Mouse (Mus musculus) layer of hippocampus, adult 2 months (tissue): ENCODE results near the gene Tmbim7. TPM values are rescaled to one million over a fixed set of nuclear protein-coding genes. Genes with fewer than 3 reads are reported as not detected.
"Not testable (repeated sequence)": the region's sequence is repeated elsewhere in the genome, so short reads cannot be mapped to it uniquely, and the experiment has no call there.

Experiments
- DNase-seq, 2 experiments: peaks; one replicate each; pipeline ENCODE4 v3.0.0; 2022; ENCODE audit warnings: low spot score in 2 of 2
- H3K27ac ChIP-seq: fragments of 200-600 bp; 2 replicates; pipeline ENCODE4 v1.8.1; 2022
- H3K4me3 ChIP-seq: fragments of 200-600 bp; 2 replicates; pipeline ENCODE4 v1.8.1; 2022; ENCODE audit warnings: mild to moderate bottlenecking
- CTCF ChIP-seq: fragments of 200-600 bp; conservative IDR thresholded peaks from 2 replicates; pipeline ENCODE4 v1.8.1; 2022; ENCODE audit warnings: antibody characterized with exemption, mild to moderate bottlenecking, moderate library complexity
- long read RNA-seq, 2 experiments: library from polyadenylated mRNA; stranded (forward); transcript quantifications; one replicate each; pipeline ENCODE4 v2.0.0; 2021; ENCODE audit warnings: borderline mapping rate in 2 of 2
- total RNA-seq, 2 experiments: library from RNA; stranded (reverse); gene quantifications; 2 replicates each; pipeline ENCODE4 v1.2.3; 2021

Gene Tmbim7
- total RNA-seq = not detected
- long read RNA-seq, experiment 1 = 0 reads
- long read RNA-seq, experiment 2 = 0 reads

- DNase-seq = no peak
- Histone ChIP-seq H3K27ac (no peak within 1 kb of the TSS), H3K4me3 (no peak within 1 kb of the TSS)
- no peak for TF ChIP-seq CTCF
These were observed at the start of gene Tmbim7 for GRCm38 (mm10) chr5:3650881-3651280. Gene Tmbim7 (plus strand): TSS chr5:3651181.

GRCm38 (mm10) chr5:3607114-3607513 is 43.9 kb upstream of the Tmbim7 start:
- Histone ChIP-seq H3K27ac (no peak overlapping the region), H3K4me3 (no peak overlapping the region)
- TF ChIP-seq CTCF = no peak
- no peak for DNase-seq

GRCm38 (mm10) chr5:3609241-3609640 is 41.7 kb upstream of the Tmbim7 start:
- H3K27ac ChIP-seq = no peak overlapping the region
- no peak overlapping the region for H3K4me3 ChIP-seq
- DNase-seq = no peak
- no peak for TF ChIP-seq CTCF

GRCm38 (mm10) chr5:3611835-3612234 is 39.1 kb upstream of the Tmbim7 start:
- not testable (repeated sequence) for H3K27ac ChIP-seq, H3K4me3 ChIP-seq, DNase-seq
- peak; percentile 54 for TF ChIP-seq CTCF

- no peak overlapping the region for H3K4me3 ChIP-seq
- DNase-seq = no peak
- H3K27ac ChIP-seq = no peak overlapping the region
- TF ChIP-seq CTCF = no peak
These were observed 30.5 kb upstream of the Tmbim7 start for GRCm38 (mm10) chr5:3620486-3620885.

GRCm38 (mm10) chr5:3630055-3630454 is 20.9 kb upstream of the Tmbim7 start:
- H3K27ac ChIP-seq = no peak overlapping the region
- no peak overlapping the region for H3K4me3 ChIP-seq
- TF ChIP-seq CTCF = no peak
- DNase-seq = no peak

- no peak for TF ChIP-seq CTCF
- Histone ChIP-seq H3K4me3 (no peak overlapping the region), H3K27ac (no peak overlapping the region)
- no peak for DNase-seq
These were observed 19.3 kb upstream of the Tmbim7 start for GRCm38 (mm10) chr5:3631512-3632271.

GRCm38 (mm10) chr5:3632285-3632684 is 18.7 kb upstream of the Tmbim7 start:
- no peak overlapping the region for H3K4me3 ChIP-seq
- no peak for DNase-seq
- TF ChIP-seq CTCF = no peak
- H3K27ac ChIP-seq = no peak overlapping the region

- H3K27ac ChIP-seq = no peak overlapping the region
- no peak for TF ChIP-seq CTCF
- H3K4me3 ChIP-seq = no peak overlapping the region
- DNase-seq = no peak
These were observed 17.7 kb upstream of the Tmbim7 start for GRCm38 (mm10) chr5:3633315-3633714.

- Histone ChIP-seq H3K27ac (no peak overlapping the region), H3K4me3 (no peak overlapping the region)
- peak; percentile 79 for TF ChIP-seq CTCF
- DNase-seq = no peak
These were observed 17.0 kb upstream of the Tmbim7 start for GRCm38 (mm10) chr5:3633951-3634350.

- Histone ChIP-seq H3K27ac (no peak overlapping the region), H3K4me3 (no peak overlapping the region)
- TF ChIP-seq CTCF = no peak
- DNase-seq = no peak
These were observed 15.7 kb upstream of the Tmbim7 start for GRCm38 (mm10) chr5:3635286-3635685.

- no peak for TF ChIP-seq CTCF
- Histone ChIP-seq H3K27ac (no peak overlapping the region), H3K4me3 (no peak overlapping the region)
- DNase-seq = no peak
These were observed 6.4 kb upstream of the Tmbim7 start for GRCm38 (mm10) chr5:3644621-3645020.

- no peak for TF ChIP-seq CTCF
- no peak for DNase-seq
- Histone ChIP-seq H3K4me3 (no peak overlapping the region), H3K27ac (no peak overlapping the region)
These were observed 5.7 kb upstream of the Tmbim7 start for GRCm38 (mm10) chr5:3645326-3645725.

GRCm38 (mm10) chr5:3646539-3646938 is 4.4 kb upstream of the Tmbim7 start:
- no peak for TF ChIP-seq CTCF
- Histone ChIP-seq H3K27ac (peak overlapping the region; percentile 96; the same call in 1 of the 2 replicates), H3K4me3 (peak overlapping the region; percentile 62)
- no peak for DNase-seq
